Mouse (Mus musculus): ENCODE results near the gene Gli3.

GRCm38 (mm10) chr13:15618051-15618692 lies 155.1 kb downstream of the Gli3 start:
- TF ChIP-seq CTCF (IDR thresholded peaks at IDR 0.05; ENCODE audit: control insufficient read depth, insufficient read depth, low read length) (no peak), POLR2A (IDR thresholded peaks at IDR 0.05; ENCODE audit: borderline replicate concordance, control insufficient read depth, low read depth, low read length) (no peak)
